Mouse (Mus musculus): ENCODE measurements around the gene Kif1c. TPM values are rescaled to one million over a fixed set of nuclear protein-coding genes. Genes with fewer than 3 reads are reported as not detected.
A peak's percentile ranks its signal among the peaks of the same experiment; 100 is the strongest.

Kif1c gene
- total RNA-seq (2021): 10 to 100 TPM; 51.3 to 53.2 TPM

- intact Hi-C loops (cut with DNase I): loop anchor here (1.0 kb wide), 1 partner anchor 13 kb away; no protein-coding TSS in a partner anchor
Measured at GRCm38 (mm10) chr11:70699722-70700556, at the start of gene Kif1c, which contains the start of gene Inca1. Gene Kif1c, plus strand, starts transcription at chr11:70700548. Gene Inca1, minus strand, starts transcription at chr11:70700155.

GRCm38 (mm10) chr11:70651391-70651790 is 49.0 kb upstream of the Kif1c start:
- intact Hi-C loops (cut with DNase I): no loop called here
- DNase-seq (ENCODE audit: low spot score in 2 of 2): no peak

More at GRCm38 (mm10) chr11:70699722-70700556, at the start of gene Kif1c, which contains the start of gene Inca1:
- peak; percentile 95 for DNase-seq (ENCODE audit: low spot score in 2 of 2)

- no peak for DNase-seq (ENCODE audit: low spot score in 2 of 2)
- intact Hi-C loops (cut with DNase I): no loop called here
Measured at GRCm38 (mm10) chr11:70652029-70652883, 48.1 kb upstream of the Kif1c start.

GRCm38 (mm10) chr11:70652884-70653344 is 47.4 kb upstream of the Kif1c start:
- DNase-seq (ENCODE audit: low spot score in 2 of 2): no peak
- intact Hi-C loops (cut with DNase I): no loop called here

- intact Hi-C loops (cut with DNase I): loop anchor here (1.0 to 2.0 kb wide), 2 partner anchors 15 to 35 kb away; partner anchors contain the start of genes Camta2 and Spag7
- DNase-seq (ENCODE audit: low spot score in 2 of 2): peak in 1 of 2 experiments; percentile 58
Measured at GRCm38 (mm10) chr11:70653345-70654197, 46.8 kb upstream of the Kif1c start.

- intact Hi-C loops (cut with DNase I): loop anchor here (1.0 to 2.0 kb wide), 2 partner anchors 14 to 34 kb away; partner anchors contain the start of genes Camta2 and Spag7
- peak; percentile 63 to 67 for DNase-seq (ENCODE audit: low spot score in 2 of 2)
Measured at GRCm38 (mm10) chr11:70654198-70654922, 46.0 kb upstream of the Kif1c start, which contains the start of gene Pfn1. Gene Pfn1, minus strand, starts transcription at chr11:70654644.

GRCm38 (mm10) chr11:70654923-70655570 is 45.3 kb upstream of the Kif1c start:
- intact Hi-C loops (cut with DNase I): loop anchor here (1.0 to 2.0 kb wide), 2 partner anchors 14 to 33 kb away; partner anchors contain the start of genes Camta2 and Spag7
- DNase-seq (ENCODE audit: low spot score in 2 of 2): peak; percentile 75 to 76

GRCm38 (mm10) chr11:70655571-70656455 is 44.5 kb upstream of the Kif1c start:
- intact Hi-C loops (cut with DNase I): loop anchor here (2.0 kb wide), 1 partner anchor 13 kb away; the partner anchor contains the start of gene Spag7
- no peak for DNase-seq (ENCODE audit: low spot score in 2 of 2)

GRCm38 (mm10) chr11:70656456-70656927 is 43.9 kb upstream of the Kif1c start:
- DNase-seq (ENCODE audit: low spot score in 2 of 2): no peak
- intact Hi-C loops (cut with DNase I): no loop called here

GRCm38 (mm10) chr11:70656964-70657363 is 43.4 kb upstream of the Kif1c start, which contains the start of gene Eno3:
Gene Eno3, plus strand, starts transcription at chr11:70657202.
- intact Hi-C loops (cut with DNase I): no loop called here
- DNase-seq (ENCODE audit: low spot score in 2 of 2): no peak

- DNase-seq (ENCODE audit: low spot score in 2 of 2): no peak
- intact Hi-C loops (cut with DNase I): no loop called here
Measured at GRCm38 (mm10) chr11:70657573-70657972, 42.8 kb upstream of the Kif1c start.

- intact Hi-C loops (cut with DNase I): no loop called here
- no peak for DNase-seq (ENCODE audit: low spot score in 2 of 2)
Measured at GRCm38 (mm10) chr11:70657991-70658390, 42.4 kb upstream of the Kif1c start.

- intact Hi-C loops (cut with DNase I): no loop called here
- DNase-seq (ENCODE audit: low spot score in 2 of 2): no peak
Measured at GRCm38 (mm10) chr11:70658521-70658920, 41.8 kb upstream of the Kif1c start.

- intact Hi-C loops (cut with DNase I): no loop called here
- DNase-seq (ENCODE audit: low spot score in 2 of 2): no peak
Measured at GRCm38 (mm10) chr11:70658942-70659341, 41.4 kb upstream of the Kif1c start.

- DNase-seq (ENCODE audit: low spot score in 2 of 2): no peak
- intact Hi-C loops (cut with DNase I): no loop called here
Measured at GRCm38 (mm10) chr11:70660571-70660970, 39.8 kb upstream of the Kif1c start.

- intact Hi-C loops (cut with DNase I): no loop called here
- DNase-seq (ENCODE audit: low spot score in 2 of 2): no peak
Measured at GRCm38 (mm10) chr11:70663101-70663500, 37.2 kb upstream of the Kif1c start.

GRCm38 (mm10) chr11:70663957-70664356 is 36.4 kb upstream of the Kif1c start:
- intact Hi-C loops (cut with DNase I): no loop called here
- DNase-seq (ENCODE audit: low spot score in 2 of 2): no peak
